Mouse (Mus musculus) C2C12 (cell line): ENCODE measurements around the gene Cep290. TPM values are rescaled to one million over a fixed set of nuclear protein-coding genes. Genes with fewer than 3 reads are reported as not detected.

ENCODE experiments used
- H3K27me3 ChIP-seq: one replicate; pipeline ENCODE4 v1.6.1; 2011; ENCODE audit not compliant: control insufficient read depth, insufficient read depth, insufficient read length
- H3K36me3 ChIP-seq: one replicate; pipeline ENCODE4 v1.6.1; 2011; ENCODE audit not compliant: control insufficient read depth, insufficient read depth
- H3K4me3 ChIP-seq: one replicate; pipeline ENCODE4 v1.5.1; 2011; ENCODE audit warnings: mild to moderate bottlenecking, control low read depth; ENCODE audit not compliant: poor library complexity, insufficient read depth, severe bottlenecking
- H3K79me2 ChIP-seq: one replicate; pipeline ENCODE4 v1.6.1; 2011; ENCODE audit not compliant: control insufficient read depth, insufficient read depth
- H3K79me3 ChIP-seq: one replicate; pipeline ENCODE4 v1.6.1; 2011; ENCODE audit warnings: low read depth, control low read depth
- H3ac ChIP-seq: one replicate; pipeline ENCODE3; 2011; ENCODE audit warnings: low read depth; ENCODE audit not compliant: control insufficient read depth, insufficient read length
- CEBPB ChIP-seq: IDR thresholded peaks from one replicate; pipeline ENCODE4 v1.6.1; 2011; ENCODE audit warnings: low read depth, mild to moderate bottlenecking, control low read depth, moderate library complexity
- CTCF ChIP-seq: IDR thresholded peaks from one replicate; pipeline ENCODE4 v1.5.1; 2011; ENCODE audit not compliant: control insufficient read depth, insufficient read depth, insufficient read length
- FOSL1 ChIP-seq: IDR thresholded peaks from one replicate; pipeline ENCODE4 v1.8.0; 2011; ENCODE audit warnings: mild to moderate bottlenecking, low read length; ENCODE audit not compliant: poor library complexity, insufficient read depth, severe bottlenecking
- MAX ChIP-seq: IDR thresholded peaks from one replicate; pipeline ENCODE4 v1.6.1; 2011; ENCODE audit warnings: mild to moderate bottlenecking, control low read depth
- MYOD1 ChIP-seq: IDR thresholded peaks from one replicate; pipeline ENCODE4 v1.6.1; 2011; ENCODE audit warnings: low read depth; ENCODE audit not compliant: control insufficient read depth, insufficient read length
- MYOG ChIP-seq: IDR thresholded peaks from one replicate; pipeline ENCODE4 v1.6.1; 2011; ENCODE audit not compliant: control insufficient read depth, insufficient read length; ENCODE audit errors: extremely low read depth
- USF1 ChIP-seq: IDR thresholded peaks from one replicate; pipeline ENCODE4 v1.6.1; 2011; ENCODE audit warnings: low read depth, mild to moderate bottlenecking, control low read depth, moderate library complexity
- polyA plus RNA-seq: library from polyadenylated mRNA; unstranded; fragments of >200 nt; fragmentation: generic; extraction: Trizol; gene quantifications from one replicate; pipeline ENCODE4 v1.2.1, GENCODE M21; 2012; ENCODE audit warnings: missing spikeins

Cep290 gene
- polyA plus RNA-seq, 1 experiment: 2.2 TPM

DNA sequence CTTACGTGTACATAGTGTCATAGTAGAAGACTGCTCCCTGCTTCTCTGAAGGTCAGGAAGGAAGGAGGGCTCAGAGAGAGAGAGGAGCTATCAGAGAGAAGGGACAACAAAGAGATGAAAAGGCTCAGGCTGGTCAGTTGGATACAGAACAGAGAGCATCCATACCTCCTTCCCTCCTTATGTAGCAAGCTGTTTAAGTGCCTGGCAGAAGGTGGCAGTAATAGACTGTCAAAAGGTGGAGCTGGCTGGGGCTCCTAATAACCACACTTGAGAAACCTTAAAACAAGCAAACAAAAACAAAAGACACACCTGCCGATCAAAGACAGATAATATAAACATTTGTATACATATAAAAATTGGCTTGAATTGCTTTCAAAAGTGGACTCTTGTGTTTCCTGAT, 116.9 kb downstream of the Cep290 start:
- Histone ChIP-seq H3K79me3 (no peaks in the 10 kb centered on the region), H3K79me2 (no peaks in the 10 kb centered on the region), H3K4me3 (no peak overlapping the region), H3K36me3 (no peaks in the 10 kb centered on the region), H3K27me3 (no peaks in the 10 kb centered on the region), H3ac (no peak overlapping the region)
- TF ChIP-seq MAX (no peak), USF1 (no peak), MYOD1 (no peak), MYOG (no peak), FOSL1 (no peak)

DNA sequence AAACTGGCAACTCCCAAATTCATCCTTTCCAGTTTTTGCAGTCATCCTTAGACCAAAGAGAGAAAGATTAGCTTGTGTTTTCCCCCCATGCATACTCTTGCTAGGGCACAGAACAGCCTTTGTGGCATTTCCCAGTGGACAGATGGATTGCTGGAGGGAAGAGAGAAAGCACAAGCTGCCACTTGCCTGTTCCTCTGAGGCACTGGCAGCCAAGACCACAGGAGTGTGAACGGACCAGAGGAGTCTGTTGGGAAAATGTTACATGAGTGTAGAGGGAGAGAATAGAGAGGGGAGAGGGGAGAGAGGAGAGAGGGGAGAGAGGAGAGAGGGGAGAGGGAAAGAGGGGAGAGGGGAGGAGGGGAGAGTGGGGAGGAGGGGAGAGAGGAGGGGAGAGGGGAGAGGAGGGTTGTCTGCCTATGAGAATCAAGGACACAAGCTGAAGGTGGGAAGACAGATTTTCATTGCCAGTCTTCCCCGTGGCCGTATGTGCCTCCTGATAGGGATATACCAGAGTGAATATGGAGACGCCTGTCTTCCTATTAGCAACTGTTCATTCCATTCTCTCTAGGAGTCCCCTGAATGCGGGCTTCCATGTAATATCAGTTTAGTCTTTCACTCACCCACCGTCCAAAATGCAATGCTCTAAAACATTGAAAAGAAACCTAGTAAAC, 130.0 kb downstream of the Cep290 start:
- TF ChIP-seq MYOG (no peak), CTCF (no peak), FOSL1 (no peak), USF1 (no peak), CEBPB (no peak), MAX (no peak), MYOD1 (no peak)
- H3K27me3 ChIP-seq: no peaks in the 10 kb centered on the region
- no peaks in the 10 kb centered on the region for H3K79me3 ChIP-seq
- H3K4me3 ChIP-seq: no peak overlapping the region
- H3K36me3 ChIP-seq: no peaks in the 10 kb centered on the region
- H3ac ChIP-seq: no peak overlapping the region
- H3K79me2 ChIP-seq: no peaks in the 10 kb centered on the region

DNA sequence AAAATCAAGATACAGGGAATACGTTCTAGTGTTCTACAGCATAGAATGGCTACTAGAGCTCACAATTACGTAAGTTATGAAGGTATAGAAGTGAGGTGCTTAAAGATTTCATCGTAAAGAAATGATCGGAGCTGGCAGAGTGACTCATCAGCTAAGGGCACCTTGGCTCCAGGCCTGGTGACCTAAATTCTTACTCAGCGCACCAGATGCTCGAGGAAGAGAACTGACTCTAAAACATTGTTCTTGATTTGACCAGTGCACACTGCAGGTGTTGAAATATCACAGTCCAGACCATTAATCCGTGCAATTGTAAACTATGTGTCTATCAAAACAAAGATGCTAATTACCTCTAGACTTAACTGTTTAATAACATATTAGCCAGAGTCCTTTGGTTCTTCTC, 132.1 kb downstream of the Cep290 start:
- Histone ChIP-seq H3ac (no peak overlapping the region), H3K36me3 (no peaks in the 10 kb centered on the region), H3K27me3 (no peaks in the 10 kb centered on the region), H3K4me3 (no peak overlapping the region), H3K79me2 (no peaks in the 10 kb centered on the region), H3K79me3 (no peaks in the 10 kb centered on the region)
- no peak for TF ChIP-seq USF1
- no peak for TF ChIP-seq CTCF
- TF ChIP-seq CEBPB: no peak
- no peak for TF ChIP-seq MYOD1
- no peak for TF ChIP-seq MYOG
- no peak for TF ChIP-seq FOSL1
- no peak for TF ChIP-seq MAX

- Histone ChIP-seq H3ac (no peak overlapping the region), H3K27me3 (no peaks in the 10 kb centered on the region), H3K79me2 (no peaks in the 10 kb centered on the region), H3K4me3 (no peak overlapping the region), H3K79me3 (no peaks in the 10 kb centered on the region), H3K36me3 (no peaks in the 10 kb centered on the region)
- TF ChIP-seq MYOD1 (no peak), CTCF (no peak), USF1 (no peak), MAX (no peak), MYOG (no peak), FOSL1 (no peak), CEBPB (no peak)
Observed at GRCm38 (mm10) chr10:100620040-100620439, 132.7 kb downstream of the Cep290 start.

- Histone ChIP-seq H3K4me3 (no peak overlapping the region), H3K27me3 (no peaks in the 10 kb centered on the region), H3ac (no peak overlapping the region), H3K79me3 (no peaks in the 10 kb centered on the region), H3K79me2 (no peaks in the 10 kb centered on the region), H3K36me3 (no peaks in the 10 kb centered on the region)
- no peak for TF ChIP-seq CTCF
- no peak for TF ChIP-seq CEBPB
- TF ChIP-seq MYOG: no peak
- no peak for TF ChIP-seq MYOD1
- TF ChIP-seq MAX: no peak
- no peak for TF ChIP-seq FOSL1
- no peak for TF ChIP-seq USF1
Observed at GRCm38 (mm10) chr10:100622494-100622893, 135.1 kb downstream of the Cep290 start.

Other genes with a start within 250 kb of the Cep290 start
- gene Gm4301, start 151.9 kb upstream of the Cep290 start, polyA plus RNA-seq: not detected
- 0.19 TPM for gene Gm4302, start 146.7 kb upstream of the Cep290 start, polyA plus RNA-seq
- not detected for gene Gm4303, start 141.6 kb upstream of the Cep290 start, polyA plus RNA-seq
- gene Gm4305, start 136.5 kb upstream of the Cep290 start, polyA plus RNA-seq: not detected
- gene Gm4307, start 126.2 kb upstream of the Cep290 start, polyA plus RNA-seq: not detected
- gene Gm4312, start 105.0 kb upstream of the Cep290 start, polyA plus RNA-seq: not detected
- 3.4 TPM for gene Tmtc3, start 208 bp upstream of the Cep290 start, polyA plus RNA-seq
- 7.8 TPM for gene 4930430F08Rik, start 102.9 kb downstream of the Cep290 start, polyA plus RNA-seq
- not detected for gene 1700017N19Rik, start 102.9 kb downstream of the Cep290 start, polyA plus RNA-seq